Mouse (Mus musculus) kidney, postnatal 14 days (tissue): ENCODE data around the gene Tatdn3.

Source experiments
- DNase-seq: peaks from one replicate; pipeline ENCODE4 v3.0.0; 2022; ENCODE audit warnings: mixed read lengths

Tatdn3 gene

DNA sequence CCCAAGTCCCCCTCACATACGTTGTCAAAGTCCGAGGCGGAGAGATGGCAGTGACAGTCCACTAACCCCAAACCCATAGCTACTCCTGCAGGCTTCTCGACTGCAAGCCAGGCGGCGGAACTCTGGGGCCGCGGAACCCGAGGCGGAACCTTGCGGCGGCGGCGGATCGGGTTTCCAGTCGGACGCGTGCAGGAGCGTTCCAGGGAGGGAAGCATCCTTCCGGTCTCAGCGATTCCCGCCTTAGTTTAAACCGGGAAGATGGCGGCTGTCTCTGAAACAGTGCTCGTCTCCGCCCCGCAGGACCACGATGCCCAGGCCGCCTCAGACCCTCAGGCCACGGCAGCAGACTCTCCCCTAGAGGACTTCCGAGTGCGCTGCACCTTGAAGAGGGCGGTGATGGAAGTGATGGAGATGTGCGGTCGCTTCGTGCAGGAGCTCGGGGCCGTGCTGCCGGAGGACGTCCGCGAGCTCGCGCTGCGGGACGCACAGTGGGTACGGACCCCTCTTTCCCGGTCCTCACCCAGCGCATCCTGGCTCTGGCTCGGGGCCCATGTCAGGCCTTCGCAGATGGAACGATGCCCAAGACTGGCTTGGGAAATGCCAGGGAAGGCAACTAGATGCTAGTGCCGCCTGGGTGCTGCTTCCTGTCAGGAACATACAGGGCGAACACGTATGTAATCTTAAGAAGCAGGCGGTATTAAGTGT is at the start of gene Tatdn3, which contains the start of gene Nsl1:
Gene Tatdn3 (minus strand): TSS at position 152 of the 705 bp plus-strand sequence.
Gene Nsl1 (plus strand): TSS at position 232 of the 705 bp plus-strand sequence.
- DNase-seq: peak; percentile 92

DNA sequence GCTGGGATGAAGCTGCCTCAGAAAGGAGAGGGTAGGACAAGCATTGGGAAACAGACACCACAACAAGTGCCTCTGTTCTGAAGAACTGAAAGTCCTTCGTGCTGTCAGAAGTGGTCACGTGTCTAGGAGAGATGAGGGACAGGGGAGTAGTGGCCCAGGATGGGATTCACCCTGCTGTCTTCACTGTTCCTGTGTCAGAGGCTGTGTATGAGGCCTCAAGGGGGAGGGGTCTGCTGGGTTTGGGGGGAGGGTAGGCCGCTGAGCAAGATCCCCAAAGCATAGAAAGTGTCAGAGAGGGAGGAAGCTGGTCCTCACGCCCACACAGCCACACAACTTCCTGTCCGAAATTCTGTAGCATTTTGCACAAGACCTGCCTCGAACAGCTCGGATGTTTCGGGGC is 48.4 kb upstream of the Tatdn3 start:
- no peak for DNase-seq

GRCm38 (mm10) chr1:191109907-191110306 is 47.2 kb upstream of the Tatdn3 start:
- no peak for DNase-seq

DNA sequence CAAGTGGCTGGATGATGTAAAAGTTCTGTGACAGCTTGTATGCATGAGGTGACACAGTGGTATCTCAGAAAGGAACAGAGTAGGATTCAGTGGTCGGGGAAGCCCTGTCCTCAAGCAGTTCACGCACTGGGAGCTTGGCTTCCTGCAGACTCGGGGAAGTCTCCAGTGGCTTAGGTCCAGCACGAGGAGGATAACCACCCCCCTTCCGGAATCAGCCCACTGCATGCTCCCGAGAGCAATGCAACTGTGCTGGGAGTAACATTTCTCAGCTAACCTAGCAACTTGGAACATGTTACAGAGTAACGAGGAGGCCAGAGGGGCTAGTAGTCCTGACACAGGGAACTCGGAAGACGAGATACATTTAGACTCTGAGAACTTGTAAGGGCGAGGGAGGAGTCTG is 44.6 kb upstream of the Tatdn3 start:
- DNase-seq: no peak

GRCm38 (mm10) chr1:191105246-191105645 is 42.5 kb upstream of the Tatdn3 start:
- no peak for DNase-seq

- no peak for DNase-seq
These were observed 40.1 kb upstream of the Tatdn3 start for GRCm38 (mm10) chr1:191102730-191103370.

DNA sequence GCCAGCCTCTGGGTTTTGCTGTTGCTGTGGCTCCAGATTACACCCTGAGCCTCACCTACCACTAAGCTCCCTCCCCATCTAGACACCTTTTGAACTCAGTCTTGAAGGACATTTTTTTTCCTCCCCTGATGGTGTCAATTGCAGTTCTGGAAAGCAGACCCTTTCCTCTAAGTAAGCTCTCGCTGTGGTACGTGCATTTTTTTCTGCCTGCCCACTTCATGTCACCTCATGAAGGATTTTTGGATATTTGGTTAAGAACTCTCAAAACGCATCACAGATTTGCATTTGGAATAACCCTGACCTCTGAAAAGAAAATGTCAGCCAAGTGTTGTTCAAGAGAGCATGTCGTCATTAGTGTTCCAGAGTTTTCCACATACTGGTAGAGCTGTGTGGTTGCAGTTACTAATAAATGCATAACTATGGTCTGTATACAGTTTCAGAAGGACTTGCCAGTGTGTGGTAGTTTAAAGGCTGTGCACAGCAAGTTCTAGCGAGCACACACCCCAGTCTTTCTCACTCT is 37.1 kb upstream of the Tatdn3 start:
- DNase-seq: no peak

DNA sequence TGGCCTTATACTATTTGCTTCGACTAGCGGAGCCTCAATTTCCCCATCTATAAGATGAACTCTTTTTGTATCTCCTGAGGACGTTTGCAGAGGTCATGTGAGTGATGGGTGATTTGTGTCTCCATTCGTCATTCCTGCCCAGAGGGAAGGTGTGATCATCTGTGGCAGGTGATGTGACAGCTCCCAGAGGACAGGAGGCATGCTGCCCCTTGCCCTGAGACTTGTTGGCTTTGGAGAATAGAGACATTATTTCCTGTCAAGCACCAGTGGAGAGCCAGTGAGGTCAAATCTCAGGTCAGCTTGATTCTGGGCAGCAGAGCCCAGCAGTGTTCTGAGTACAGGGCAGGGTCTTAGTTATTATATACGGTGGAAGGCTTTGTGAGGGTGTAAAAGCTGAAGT is 36.4 kb upstream of the Tatdn3 start:
- DNase-seq: no peak

DNA sequence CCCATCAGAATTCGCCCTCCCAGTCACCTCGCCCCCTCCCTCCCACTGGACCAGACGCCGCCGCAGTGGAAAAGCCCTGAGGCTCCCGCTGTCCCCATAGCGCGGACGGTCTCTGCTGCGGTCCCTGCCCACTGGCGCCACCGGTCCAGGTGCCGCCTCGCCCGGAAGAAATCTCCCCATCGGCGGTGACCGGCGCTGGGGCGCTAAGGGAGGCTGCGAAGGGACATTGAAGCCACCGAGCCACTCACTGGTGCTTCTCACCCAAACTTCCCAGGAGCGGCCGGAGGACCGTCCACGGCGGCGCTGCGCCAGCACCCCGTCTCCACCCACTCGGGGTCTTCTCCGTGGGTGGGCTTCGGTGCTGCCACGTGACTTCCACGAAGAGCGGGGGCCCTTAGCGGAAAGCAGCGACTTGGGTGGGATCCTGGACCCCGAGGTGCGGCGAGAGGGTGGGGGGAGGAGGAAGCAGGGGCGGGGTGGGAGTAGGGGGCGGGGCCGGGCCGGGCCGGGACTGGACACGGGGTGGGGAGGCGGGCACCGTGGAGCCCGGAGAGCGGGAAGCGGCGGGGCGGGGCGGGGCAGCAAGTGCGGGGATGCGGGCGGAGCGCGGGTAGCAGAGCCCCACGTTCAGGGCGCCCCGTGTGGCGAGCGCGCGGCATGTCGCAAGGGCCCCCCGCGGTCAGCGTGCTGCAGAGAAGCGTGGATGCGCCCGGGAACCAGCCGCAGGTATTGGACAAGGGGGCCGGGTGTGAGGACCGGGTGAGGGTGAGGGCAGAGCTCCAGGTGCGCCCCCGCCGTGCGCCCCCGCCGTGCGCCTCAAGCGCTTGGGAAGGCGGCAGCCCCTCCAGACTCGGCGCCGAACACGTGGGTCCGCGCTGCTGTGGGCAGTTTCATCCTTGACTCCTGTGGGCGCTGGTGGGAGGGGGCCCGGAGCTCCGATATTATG is 35.3 kb upstream of the Tatdn3 start, which contains the start of gene Batf3:
Gene Batf3 (plus strand): TSS at position 46 of the 946 bp plus-strand sequence.
- DNase-seq: peak; percentile 66

DNA sequence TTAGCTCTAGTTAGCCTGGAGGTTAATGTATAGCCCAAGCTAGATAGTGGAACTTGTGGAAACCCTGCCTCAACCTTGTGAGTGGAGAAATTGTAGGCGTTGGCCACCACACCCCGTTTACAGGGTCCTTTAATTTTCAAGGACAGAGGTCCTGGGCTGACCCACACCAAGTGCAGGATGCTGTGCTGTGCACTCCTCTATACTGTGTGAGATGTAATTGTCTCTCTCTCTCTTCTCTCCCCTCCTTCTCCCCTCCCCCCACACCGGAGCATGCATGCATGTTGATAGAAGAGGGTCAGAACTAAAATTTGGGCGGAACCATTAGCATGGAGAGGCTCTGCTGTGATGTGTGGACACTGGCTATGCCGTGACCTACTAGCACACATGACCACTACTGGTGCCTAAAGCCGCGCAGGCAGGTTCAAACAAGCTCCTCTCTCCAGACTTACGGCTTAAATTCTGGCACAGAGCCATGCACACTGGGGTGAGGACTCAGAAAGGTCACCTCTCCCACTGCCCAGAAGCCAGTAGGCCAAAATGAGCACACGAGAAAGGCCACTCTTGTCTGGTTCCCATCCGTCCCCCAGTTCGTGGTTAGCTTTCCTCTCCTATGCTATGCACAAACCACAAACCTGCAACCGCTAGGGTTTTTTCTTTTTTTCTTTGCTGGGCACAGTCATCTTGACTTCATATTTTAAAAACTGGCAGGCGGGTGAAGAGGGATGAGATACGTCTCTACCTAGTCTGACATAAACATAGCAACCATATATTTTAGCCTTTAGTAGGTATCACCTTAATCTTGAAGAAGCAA is 34.3 kb upstream of the Tatdn3 start:
- peak; percentile 39 for DNase-seq

DNA sequence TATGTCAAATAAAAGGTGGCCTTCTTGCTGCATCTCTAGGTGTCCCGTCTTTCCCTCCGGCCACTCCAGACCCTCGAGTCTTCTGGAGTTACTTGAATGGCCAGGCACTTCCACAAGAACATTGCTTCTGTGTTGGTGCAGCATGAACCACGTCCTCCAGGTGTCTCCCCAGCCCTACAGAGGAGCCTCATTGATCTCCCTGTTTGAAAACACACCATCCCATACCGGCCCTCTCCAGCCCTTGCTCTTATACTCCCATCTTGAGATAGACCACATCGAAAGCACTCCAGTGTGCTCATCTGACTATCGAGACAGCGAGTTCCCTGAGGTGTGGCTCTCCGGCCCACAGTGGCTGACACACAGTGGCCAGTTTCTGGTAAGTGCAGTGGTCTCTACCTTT is 32.3 kb upstream of the Tatdn3 start:
- DNase-seq: no peak

GRCm38 (mm10) chr1:191093578-191093977 is 30.8 kb upstream of the Tatdn3 start:
- DNase-seq: no peak

GRCm38 (mm10) chr1:191092050-191092449 is 29.3 kb upstream of the Tatdn3 start:
- peak; percentile 35 for DNase-seq

- DNase-seq: no peak
These were observed 26.6 kb upstream of the Tatdn3 start for GRCm38 (mm10) chr1:191089355-191089754.

DNA sequence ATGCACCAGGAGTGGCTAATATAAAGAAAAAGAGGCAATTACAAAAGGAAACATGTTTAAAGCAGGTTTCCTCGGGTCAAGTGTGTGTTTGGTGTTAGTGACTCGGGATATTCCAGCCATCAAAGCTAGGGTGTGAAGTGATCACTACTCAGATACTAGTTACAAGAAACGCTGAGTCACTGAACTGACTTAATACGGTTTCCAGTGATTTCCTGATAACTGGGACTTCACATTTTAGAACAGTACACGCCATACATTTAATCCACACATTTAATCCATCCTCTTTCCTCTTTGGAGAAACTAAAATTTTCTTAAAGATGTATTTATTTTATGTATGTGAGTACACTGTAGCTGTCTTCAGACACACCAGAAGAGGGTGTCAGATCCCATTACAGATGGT is 25.2 kb upstream of the Tatdn3 start:
- DNase-seq: no peak

- no peak for DNase-seq
These were observed 24.2 kb upstream of the Tatdn3 start for GRCm38 (mm10) chr1:191086960-191087359.

- DNase-seq: no peak
These were observed 23.7 kb upstream of the Tatdn3 start for GRCm38 (mm10) chr1:191086304-191086878.

- DNase-seq: no peak
These were observed 22.9 kb upstream of the Tatdn3 start for GRCm38 (mm10) chr1:191085597-191085996.

- DNase-seq: peak; percentile 68
These were observed 22.3 kb upstream of the Tatdn3 start for GRCm38 (mm10) chr1:191084951-191085559.

GRCm38 (mm10) chr1:191083230-191083629 is 20.5 kb upstream of the Tatdn3 start:
- DNase-seq: no peak

GRCm38 (mm10) chr1:191075199-191075883 is 12.6 kb upstream of the Tatdn3 start:
- peak; percentile 83 for DNase-seq
